Mouse (Mus musculus): ENCODE data around the gene Strn3.
"Not testable (repeated sequence)": the region's sequence is repeated elsewhere in the genome, so short reads cannot be mapped to it uniquely, and the experiment has no call there.

The Strn3 gene

DNA sequence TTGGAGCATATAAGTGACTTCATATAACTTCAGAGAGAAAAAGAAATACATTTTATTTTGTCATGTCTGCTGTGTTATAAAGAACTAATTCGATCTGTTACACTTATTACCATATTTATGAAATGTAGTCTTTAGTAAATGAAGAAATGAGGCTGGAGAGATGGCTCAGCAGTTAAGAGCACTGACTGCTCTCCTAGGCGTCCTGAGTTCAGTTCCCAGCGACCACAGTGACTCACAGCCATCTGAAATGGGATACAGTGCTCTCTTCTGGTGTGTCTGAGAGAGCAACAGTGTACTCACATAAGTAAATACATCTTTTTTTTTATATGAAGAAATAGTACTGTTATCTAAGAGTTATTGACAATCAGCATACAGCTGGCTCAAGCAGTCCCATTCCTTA, 1.7 kb upstream of the Strn3 start:
- no peak for DNase-seq (ENCODE audit: low spot score in 2 of 2)

DNA sequence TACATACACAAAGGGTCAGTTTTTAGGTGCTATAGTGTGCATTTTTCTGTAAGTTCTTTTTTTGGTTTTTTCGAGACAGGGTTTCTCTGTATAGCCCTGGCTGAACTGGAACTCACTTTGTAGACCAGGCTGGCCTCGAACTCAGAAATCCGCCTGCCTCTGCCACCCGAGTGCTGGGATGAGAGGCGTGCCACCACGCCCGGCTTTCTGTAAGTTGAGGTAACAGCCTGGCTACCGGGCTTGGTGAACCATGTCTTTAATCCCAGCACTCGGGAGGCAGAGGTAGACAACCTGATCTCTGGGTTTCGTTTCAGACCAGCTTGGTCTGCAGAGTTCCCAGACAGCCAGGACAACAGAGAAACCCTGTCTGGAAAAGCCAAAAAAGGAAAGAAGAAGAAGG, 1.2 kb upstream of the Strn3 start:
- not testable (repeated sequence) for DNase-seq (ENCODE audit: low spot score in 2 of 2)

GRCm38 (mm10) chr12:51690893-51691844, 528 bp downstream of the Strn3 start, which contains the start of gene Ap4s1:
Gene Ap4s1 (plus strand): TSS chr12:51691033.
- DNase-seq (ENCODE audit: low spot score in 2 of 2): peak; percentile 63 to 82

- no peak for DNase-seq (ENCODE audit: low spot score in 2 of 2)
These were observed 3.2 kb downstream of the Strn3 start for GRCm38 (mm10) chr12:51688546-51688945.

GRCm38 (mm10) chr12:51678844-51679243, 12.9 kb downstream of the Strn3 start:
- DNase-seq (ENCODE audit: low spot score in 2 of 2): no peak

- no peak for DNase-seq (ENCODE audit: low spot score in 2 of 2)
These were observed 15.3 kb downstream of the Strn3 start for GRCm38 (mm10) chr12:51676442-51676841.

- DNase-seq (ENCODE audit: low spot score in 2 of 2): no peak
These were observed 18.4 kb downstream of the Strn3 start for GRCm38 (mm10) chr12:51673270-51673669.

- DNase-seq (ENCODE audit: low spot score in 2 of 2): no peak
These were observed 20.3 kb downstream of the Strn3 start for GRCm38 (mm10) chr12:51671231-51671891.

DNA sequence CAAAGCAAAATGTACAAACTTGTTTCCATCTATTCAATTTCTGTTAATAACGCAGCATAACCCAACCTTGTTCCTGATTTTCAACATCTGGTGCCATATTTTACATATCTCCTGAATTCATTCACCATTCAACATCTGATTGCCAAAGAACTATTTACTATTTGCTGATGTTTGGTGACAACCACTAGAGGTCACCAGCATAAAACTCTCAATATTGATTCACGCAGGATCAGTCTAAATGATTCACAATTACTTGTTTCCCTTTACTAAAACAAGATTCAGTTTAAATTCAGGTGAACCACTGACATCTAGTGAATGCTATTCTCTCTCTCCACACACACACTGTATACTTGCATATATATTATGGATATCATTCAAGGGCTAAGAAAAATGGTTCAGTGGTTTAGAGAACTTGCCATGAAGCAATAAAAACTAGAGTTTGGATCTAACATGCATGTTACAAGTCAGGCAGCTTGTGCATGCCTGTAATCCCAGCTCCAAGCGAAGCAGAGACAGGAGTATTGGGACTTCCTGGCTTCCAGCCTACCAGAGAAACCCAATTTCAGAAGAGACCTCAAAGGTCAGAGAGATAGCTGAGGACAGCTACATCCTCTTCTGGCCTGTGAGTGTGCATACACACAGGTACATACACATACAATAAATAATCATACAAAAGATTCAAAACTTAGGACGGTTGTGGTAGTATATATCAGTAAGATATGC, 24.8 kb downstream of the Strn3 start:
- DNase-seq (ENCODE audit: low spot score in 2 of 2): no peak

GRCm38 (mm10) chr12:51663908-51664307, 27.8 kb downstream of the Strn3 start:
- DNase-seq (ENCODE audit: low spot score in 2 of 2): no peak

DNA sequence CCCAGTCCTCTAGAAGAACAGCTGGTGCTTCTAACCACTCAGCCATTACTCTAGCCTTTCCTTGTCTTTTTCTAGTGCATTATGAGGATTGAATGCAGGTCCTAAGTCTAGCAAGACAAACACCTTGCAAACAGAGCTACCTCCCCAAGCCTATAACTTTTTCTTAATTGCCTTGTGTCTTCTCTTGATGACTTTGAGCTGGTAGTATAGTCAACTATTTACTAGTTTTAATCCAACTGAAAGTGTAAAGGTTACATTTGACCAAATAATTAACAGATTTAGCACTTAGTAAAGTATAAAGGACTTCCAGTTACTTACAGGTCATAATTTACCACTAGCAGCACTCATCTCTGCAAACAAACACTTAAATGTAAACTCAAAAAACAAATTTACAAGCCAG, 28.7 kb downstream of the Strn3 start:
- DNase-seq (ENCODE audit: low spot score in 2 of 2): no peak

GRCm38 (mm10) chr12:51655944-51656465, 35.7 kb downstream of the Strn3 start:
- DNase-seq (ENCODE audit: low spot score in 2 of 2): no peak

GRCm38 (mm10) chr12:51649401-51649800, 42.3 kb downstream of the Strn3 start:
- not testable (repeated sequence) for DNase-seq (ENCODE audit: low spot score in 2 of 2)

DNA sequence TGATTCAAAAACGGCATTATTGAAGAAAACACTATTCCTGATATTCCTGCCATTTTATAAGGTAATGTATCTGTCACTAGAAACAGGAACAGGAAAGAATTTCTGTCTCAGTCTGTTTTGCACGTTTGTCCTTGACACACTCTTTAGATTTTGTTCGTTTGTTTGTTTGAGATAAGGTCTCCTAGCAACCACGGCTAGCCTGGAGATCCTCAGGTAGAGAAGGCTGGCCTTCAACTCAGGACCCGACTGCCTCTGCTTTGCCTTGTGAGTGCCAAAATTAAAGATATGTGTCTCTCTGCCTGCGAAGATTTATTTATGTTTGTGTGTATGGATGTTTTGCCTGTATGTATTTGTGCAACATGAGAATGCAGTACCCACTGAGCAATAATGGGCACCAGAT, 49.8 kb downstream of the Strn3 start:
- no peak for DNase-seq (ENCODE audit: low spot score in 2 of 2)

DNA sequence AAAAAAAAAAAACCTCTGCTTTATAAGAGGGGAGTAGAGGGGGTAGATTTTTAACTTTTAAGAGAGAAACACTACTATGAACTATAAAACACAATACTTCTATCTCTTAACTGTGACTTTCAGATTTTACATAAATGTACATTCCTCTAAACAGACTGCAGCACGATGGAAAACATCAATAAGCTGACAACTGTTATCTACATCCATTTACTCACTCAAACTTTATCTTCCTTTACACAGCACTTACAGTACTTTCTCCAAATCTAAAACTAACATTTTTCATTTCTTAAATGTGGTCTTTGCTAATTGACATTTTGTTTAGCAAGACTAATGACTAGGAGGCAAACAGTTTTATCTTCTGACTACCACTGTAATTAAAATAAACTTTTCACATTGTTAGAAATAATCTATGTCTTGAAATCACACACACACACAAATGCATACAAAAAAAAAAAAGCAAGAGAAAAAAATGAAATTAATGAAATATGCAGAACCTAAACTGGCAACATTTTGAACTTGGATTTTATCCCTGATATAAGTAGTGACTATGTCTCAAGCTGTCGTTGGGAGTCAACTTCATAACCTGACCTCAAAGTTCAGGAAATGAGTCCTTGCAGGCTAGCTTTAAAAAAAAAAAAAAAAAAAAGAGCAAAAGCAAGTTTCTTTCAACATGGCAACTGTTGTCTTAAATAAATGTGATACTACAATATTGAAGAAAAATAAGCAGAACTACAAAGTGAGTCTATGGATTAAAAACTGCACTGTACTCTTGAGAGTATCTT, 54.8 kb downstream of the Strn3 start:
- no peak for DNase-seq (ENCODE audit: low spot score in 2 of 2)

DNA sequence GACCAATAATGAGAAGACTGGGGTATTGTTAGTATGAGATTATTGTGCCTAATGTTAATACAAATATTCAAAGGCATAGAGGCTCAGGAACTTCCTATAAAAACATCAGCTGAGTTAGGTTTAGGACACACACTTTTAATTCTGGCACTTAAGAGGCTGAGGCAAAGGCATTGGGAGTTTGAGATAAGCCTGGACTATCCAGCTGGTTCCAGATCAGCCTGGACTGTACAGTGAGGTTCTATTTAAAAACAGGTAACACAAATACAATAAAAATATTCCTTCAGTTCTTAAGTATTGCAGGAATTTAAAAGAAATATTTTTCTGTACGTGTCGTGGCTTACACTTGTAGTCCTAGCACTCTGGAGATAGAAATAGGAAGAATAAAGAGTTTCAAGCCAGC, 55.4 kb downstream of the Strn3 start:
- no peak for DNase-seq (ENCODE audit: low spot score in 2 of 2)

DNA sequence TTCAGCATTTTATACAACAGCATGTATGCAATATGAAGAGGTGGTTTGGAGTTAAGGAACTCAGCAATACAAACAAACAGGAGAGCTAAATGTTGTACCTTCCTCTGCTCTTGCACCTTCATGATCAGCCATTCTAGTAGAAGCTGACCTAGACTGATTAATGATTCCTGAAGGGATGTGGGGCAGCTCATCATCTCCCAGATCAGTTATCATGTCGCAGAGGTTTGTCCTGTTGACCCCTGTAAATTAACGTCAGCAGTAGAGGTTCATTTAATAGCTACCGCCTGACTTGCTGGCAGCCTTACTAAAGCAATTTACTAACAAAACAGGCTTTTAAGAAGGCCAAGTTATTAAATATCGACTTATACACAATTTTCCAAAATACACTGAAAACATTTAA, 58.2 kb downstream of the Strn3 start:
- DNase-seq (ENCODE audit: low spot score in 2 of 2): no peak

DNA sequence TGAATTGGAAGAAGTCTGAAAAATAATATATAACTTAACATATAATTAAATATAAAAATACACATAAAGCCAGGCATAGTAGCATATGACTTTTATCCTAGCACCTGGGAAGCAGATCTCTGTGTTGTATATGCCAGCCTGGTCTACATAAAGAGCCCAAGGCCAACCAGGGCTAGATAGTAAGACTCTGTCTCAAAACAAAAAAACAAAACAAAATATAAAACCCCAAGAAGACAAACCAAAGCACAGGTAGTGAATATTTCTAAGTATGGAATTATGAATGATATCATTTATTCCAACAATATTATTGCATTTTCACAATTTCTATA, 68.4 kb downstream of the Strn3 start:
- DNase-seq (ENCODE audit: low spot score in 2 of 2): no peak

GRCm38 (mm10) chr12:51622670-51623365, 68.9 kb downstream of the Strn3 start:
- DNase-seq (ENCODE audit: low spot score in 2 of 2): no peak

DNA sequence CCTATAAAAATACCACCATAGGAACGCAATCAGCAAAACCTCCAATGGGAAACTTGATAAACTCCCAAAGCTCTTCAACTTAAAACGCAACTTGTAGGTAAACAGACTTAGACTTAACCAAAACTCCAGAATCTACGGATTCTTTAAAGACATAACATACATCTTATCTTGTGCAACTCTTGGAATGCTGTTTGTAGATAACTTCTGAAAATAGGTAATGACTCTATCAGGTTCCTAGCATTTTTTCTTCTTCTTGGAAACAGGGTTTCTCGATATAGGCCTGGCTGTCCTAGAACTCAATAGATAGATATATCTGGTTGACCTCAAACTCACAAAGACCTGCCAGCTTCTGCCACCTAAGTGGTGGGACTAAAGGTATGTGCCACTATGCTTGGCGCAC, 70.5 kb downstream of the Strn3 start:
- no peak for DNase-seq (ENCODE audit: low spot score in 2 of 2)

DNA sequence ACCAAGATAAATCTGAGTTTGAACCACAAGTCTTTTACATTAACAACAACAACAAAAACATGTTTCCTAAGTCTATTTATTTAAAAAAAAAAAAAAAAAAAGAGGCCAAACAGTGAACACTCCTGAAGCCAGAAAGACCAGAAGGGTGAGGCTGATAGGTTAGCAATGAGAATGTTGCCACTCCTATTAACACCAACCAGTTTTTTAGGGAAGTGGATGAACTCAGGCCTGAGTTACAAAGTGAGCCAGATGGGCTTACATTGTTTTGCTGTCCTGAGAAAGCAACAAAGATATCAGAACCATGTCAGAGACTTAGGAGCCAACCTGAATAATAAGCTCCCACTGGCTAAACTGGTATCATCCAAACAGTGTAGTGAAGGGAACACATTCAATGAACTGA, 71.1 kb downstream of the Strn3 start:
- no peak for DNase-seq (ENCODE audit: low spot score in 2 of 2)

Measured in right cerebral cortex, adult 2 months (tissue).